Mouse (Mus musculus): Measurements from ENCODE around the gene Ndufv1. TPM values are rescaled to one million over a fixed set of nuclear protein-coding genes. Genes with fewer than 3 reads are reported as not detected.

Ndufv1 gene
- polyA plus RNA-seq, 1 experiment from 2014 or later = 199 TPM

DNA sequence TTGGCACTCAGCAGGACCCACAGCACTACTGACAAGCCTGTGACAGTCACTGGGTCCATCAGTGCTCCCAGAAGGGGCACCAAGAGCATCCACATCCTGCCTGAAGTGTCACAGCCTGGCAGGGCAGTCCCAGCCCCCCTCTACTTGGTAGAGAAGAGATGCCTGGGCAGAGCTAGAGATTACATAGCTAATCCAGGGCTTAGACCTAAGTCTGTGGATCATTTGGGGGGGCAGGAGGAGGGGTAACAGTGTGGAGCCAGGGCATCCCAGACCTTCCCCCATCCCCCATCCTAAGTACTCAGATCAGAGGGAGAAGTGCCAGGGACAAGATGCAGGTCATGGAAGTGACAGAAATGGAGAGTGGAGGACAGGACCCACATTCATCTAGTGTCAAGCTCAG lies 2.2 kb upstream of the Ndufv1 start:
- 0 out of 2 replicates have a peak overlapping the region, but pooled peaks have one; percentile 45 for H3K9ac ChIP-seq
- H3K4me3 ChIP-seq = no peak overlapping the region
- no peaks in the 10 kb centered on the region for H3K27me3 ChIP-seq
- peaks cover 14% of the 10 kb centered on the region for H3K4me1 ChIP-seq
- ATAC-seq (ENCODE audit: low FRiP score, low read depth) = no peak
- H3K27ac ChIP-seq = no peak overlapping the region
- no peaks in the 10 kb centered on the region for H3K9me3 ChIP-seq
- peaks cover 12% of the 10 kb centered on the region for H3K36me3 ChIP-seq
- no peak overlapping the region for H3K4me2 ChIP-seq (replicated peaks)

DNA sequence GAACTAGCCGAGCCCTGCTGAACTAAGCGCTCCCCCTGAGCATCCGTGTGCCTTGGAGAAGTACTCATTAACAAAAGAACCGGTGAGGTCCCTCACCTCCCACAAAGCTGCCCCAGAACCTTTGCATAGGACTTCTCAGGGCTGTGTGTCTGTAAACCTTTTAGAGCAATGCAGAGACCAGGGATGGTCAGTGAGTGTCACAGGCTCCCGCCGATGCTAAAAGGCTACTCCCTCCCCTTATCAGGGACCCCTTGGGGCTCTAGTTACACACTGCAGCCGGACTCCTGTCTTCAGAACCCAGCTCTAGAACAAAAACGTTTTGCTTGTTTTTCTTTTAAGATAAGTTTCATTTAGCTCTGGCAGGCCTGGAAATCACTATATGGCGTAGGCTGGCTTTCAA lies 460 bp upstream of the Ndufv1 start:
- Histone ChIP-seq H3K9me3 (no peaks in the 10 kb centered on the region), H3K4me2 (replicated peaks) (peak overlapping the region; percentile 62), H3K27me3 (no peaks in the 10 kb centered on the region), H3K27ac (no peak overlapping the region), H3K4me1 (peaks cover 6% of the 10 kb centered on the region), H3K9ac (peak overlapping the region; percentile 57), H3K36me3 (peaks cover 30% of the 10 kb centered on the region), H3K4me3 (peak overlapping the region; percentile 83)
- WGBS = 21% methylated on average over 9 of the region's 9 CpGs
- ATAC-seq (ENCODE audit: low FRiP score, low read depth) = no peak; the same call in none of the 2 replicates

DNA sequence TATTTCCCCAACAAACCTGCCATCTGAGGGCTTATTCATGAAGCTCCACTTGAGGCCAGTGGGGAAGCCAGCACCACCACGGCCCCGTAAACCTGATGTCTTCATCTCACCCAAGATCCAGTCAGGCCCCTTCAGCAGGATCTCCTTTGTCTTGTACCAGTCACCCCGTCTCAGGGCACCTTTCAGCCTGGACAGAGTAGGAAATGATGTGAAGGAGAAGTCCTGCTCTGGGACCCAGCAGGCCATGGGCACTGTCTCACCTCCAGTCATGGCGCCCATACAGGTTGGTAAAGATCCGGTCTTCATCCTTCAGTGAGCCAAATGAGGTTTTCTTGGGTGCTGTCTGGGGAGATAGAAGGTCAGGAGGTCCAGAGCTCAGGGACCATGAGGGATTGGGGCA lies 1.5 kb downstream of the Ndufv1 start:
- H3K4me1 ChIP-seq = peaks cover 6% of the 10 kb centered on the region
- H3K4me2 ChIP-seq (replicated peaks) = peak overlapping the region; percentile 81; the same call in 1 of the 2 replicates
- WGBS = 92% methylated on average over 5 of the region's 5 CpGs
- H3K9me3 ChIP-seq = no peaks in the 10 kb centered on the region
- peaks cover 50% of the 10 kb centered on the region for H3K36me3 ChIP-seq
- no peak for ATAC-seq (ENCODE audit: low FRiP score, low read depth)
- peak overlapping the region; percentile 7; the same call in 1 of the 2 replicates for H3K4me3 ChIP-seq
- no peaks in the 10 kb centered on the region for H3K27me3 ChIP-seq
- no peak overlapping the region for H3K9ac ChIP-seq
- no peak overlapping the region for H3K27ac ChIP-seq

DNA sequence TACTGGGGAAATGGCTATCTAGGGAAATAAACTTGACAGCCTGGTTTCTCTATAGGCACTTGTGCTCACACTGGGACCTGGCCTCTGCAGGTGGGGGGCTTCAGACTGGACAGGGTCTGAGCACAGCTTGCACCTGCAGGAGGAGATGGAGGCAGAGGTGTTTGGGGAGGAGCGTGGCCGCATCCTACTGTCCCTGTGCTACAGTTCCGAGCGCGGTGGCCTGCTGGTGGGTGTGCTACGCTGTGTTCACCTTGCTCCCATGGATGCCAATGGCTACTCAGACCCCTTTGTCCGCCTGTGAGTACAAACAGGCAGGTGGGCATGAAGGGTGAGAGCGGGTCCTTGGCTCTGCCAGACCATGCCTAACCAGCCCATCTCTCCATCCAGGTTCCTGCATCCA lies 6.6 kb downstream of the Ndufv1 start:
- ATAC-seq (ENCODE audit: low FRiP score, low read depth) = no peak
- Histone ChIP-seq H3K4me1 (peaks cover 9% of the 10 kb centered on the region), H3K9ac (no peak overlapping the region), H3K4me2 (replicated peaks) (no peak overlapping the region), H3K36me3 (peaks cover 59% of the 10 kb centered on the region), H3K4me3 (no peak overlapping the region), H3K9me3 (no peaks in the 10 kb centered on the region), H3K27me3 (no peaks in the 10 kb centered on the region), H3K27ac (no peak overlapping the region)
- WGBS = 99% methylated on average over 8 of the region's 8 CpGs

DNA sequence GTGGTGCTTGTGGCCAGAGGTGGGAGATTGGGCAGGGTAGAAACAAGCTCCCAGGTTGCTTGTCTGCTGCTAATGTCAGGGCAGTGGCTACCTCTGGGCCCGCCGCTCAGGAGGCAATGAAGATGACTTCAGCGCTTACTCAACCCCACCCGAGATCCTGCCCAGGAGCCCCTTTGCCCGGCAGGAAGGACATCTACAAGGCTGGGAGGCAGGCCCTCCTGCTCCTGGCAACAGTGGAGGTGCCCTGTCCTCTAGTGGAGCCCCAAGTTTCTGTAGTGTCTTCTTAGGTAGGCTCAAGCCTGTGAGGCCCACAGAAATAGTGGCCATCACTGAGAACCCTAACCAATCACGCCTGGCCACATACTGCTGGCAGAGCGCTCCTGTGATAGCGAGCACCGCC lies 7.5 kb downstream of the Ndufv1 start:
- no peak overlapping the region for H3K27ac ChIP-seq
- no peak overlapping the region for H3K4me3 ChIP-seq
- H3K4me1 ChIP-seq = peaks cover 11% of the 10 kb centered on the region
- no peaks in the 10 kb centered on the region for H3K9me3 ChIP-seq
- 88% methylated on average over 9 of the region's 9 CpGs for WGBS
- peaks cover 53% of the 10 kb centered on the region for H3K36me3 ChIP-seq
- no peak for ATAC-seq (ENCODE audit: low FRiP score, low read depth)
- no peaks in the 10 kb centered on the region for H3K27me3 ChIP-seq
- no peak overlapping the region for H3K9ac ChIP-seq
- no peak overlapping the region for H3K4me2 ChIP-seq (replicated peaks)

DNA sequence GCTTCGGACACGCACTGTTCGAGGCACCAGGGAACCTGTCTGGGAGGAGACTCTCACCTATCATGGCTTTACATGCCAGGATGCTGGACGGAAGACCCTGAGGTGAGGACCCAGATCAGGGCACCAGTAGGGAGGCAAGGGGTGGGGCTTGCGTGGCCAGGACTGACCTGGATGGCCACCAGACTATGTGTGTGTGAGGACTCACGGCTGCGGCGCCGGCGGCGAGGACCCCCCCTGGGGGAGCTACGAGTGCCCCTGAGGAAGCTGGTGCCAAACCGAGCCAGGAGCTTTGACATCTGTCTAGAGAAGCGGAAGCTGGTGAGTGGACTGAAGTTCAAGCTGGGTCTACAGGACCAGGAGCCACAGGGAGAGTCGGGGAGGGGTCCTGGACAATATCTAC lies 8.3 kb downstream of the Ndufv1 start:
- H3K9me3 ChIP-seq = no peaks in the 10 kb centered on the region
- peak overlapping the region; percentile 31; the same call in 1 of the 2 replicates for H3K9ac ChIP-seq
- H3K4me1 ChIP-seq = peaks cover 17% of the 10 kb centered on the region
- no peak overlapping the region for H3K27ac ChIP-seq
- no peak overlapping the region for H3K4me2 ChIP-seq (replicated peaks)
- no peak for ATAC-seq (ENCODE audit: low FRiP score, low read depth)
- H3K4me3 ChIP-seq = no peak overlapping the region
- WGBS = 87% methylated on average over 15 of the region's 15 CpGs
- H3K27me3 ChIP-seq = no peaks in the 10 kb centered on the region
- peaks cover 46% of the 10 kb centered on the region for H3K36me3 ChIP-seq

DNA sequence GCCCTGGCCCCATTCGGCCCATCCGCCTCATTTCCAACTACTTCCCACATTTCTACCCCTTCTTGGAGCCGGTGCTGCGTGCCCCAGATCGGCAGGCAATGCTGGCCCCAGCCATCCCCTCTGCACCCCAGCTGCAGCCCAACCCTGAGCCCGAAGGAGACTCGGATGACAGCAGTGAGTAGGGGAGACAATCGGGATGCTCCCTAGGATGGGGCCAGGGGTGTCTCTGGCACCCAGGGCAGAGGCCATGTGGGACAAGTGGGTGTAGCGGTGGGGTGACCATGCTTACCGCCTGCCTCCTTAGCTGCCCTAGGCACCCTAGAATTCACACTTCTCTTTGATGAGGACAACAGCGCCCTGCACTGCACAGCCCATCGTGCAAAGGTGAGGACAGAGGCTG lies 9.0 kb downstream of the Ndufv1 start:
- no peak for ATAC-seq (ENCODE audit: low FRiP score, low read depth)

DNA sequence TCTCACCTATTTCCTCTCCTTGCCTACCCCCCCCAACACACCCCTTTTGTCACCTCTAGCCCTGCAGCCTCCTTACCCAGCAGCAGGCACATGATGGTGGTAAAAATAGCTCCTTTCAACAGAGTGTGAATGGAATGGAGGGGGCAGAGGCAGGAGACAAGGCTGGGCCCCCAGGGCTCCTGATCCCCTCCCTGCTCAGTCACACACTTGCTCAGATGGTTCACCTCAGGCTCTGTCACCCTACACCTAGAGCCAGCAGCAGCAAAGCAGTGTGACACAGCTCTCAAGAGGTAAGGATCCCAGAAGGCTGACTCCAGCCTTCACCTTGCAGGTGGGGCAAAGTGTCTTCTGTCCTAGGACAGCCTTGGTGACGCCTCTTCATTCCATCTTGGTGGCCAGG lies 9.5 kb downstream of the Ndufv1 start, which contains the start of gene Doc2g:
TSS of gene Doc2g (plus strand) at position 202 of the 400 bp plus-strand sequence.
- H3K9ac ChIP-seq = peak within 1 kb of the TSS; percentile 31; the same call in 1 of the 2 replicates
- H3K27ac ChIP-seq = no peak within 1 kb of the TSS
- peaks cover 33% of the 10 kb centered on the region for H3K36me3 ChIP-seq
- no peak for ATAC-seq (ENCODE audit: low FRiP score, low read depth)
- 57% methylated on average over 1 of the region's 1 CpGs for WGBS
- no peak within 1 kb of the TSS for H3K4me2 ChIP-seq (replicated peaks)
- H3K4me1 ChIP-seq = peaks cover 17% of the 10 kb centered on the region
- no peak within 1 kb of the TSS for H3K4me3 ChIP-seq
- H3K9me3 ChIP-seq = no peaks in the 10 kb centered on the region
- H3K27me3 ChIP-seq = no peaks in the 10 kb centered on the region

More for the DNA sequence above, 9.0 kb downstream of the Ndufv1 start:
- peaks cover 17% of the 10 kb centered on the region for H3K4me1 ChIP-seq
- no peak overlapping the region for H3K4me2 ChIP-seq (replicated peaks)
- no peak overlapping the region for H3K27ac ChIP-seq
- no peaks in the 10 kb centered on the region for H3K27me3 ChIP-seq
- H3K4me3 ChIP-seq = no peak overlapping the region
- 0 out of 2 replicates have a peak overlapping the region, but pooled peaks have one; percentile 31 for H3K9ac ChIP-seq
- no peaks in the 10 kb centered on the region for H3K9me3 ChIP-seq
- H3K36me3 ChIP-seq = peaks cover 39% of the 10 kb centered on the region
- WGBS = 70% methylated on average over 12 of the region's 12 CpGs

DNA sequence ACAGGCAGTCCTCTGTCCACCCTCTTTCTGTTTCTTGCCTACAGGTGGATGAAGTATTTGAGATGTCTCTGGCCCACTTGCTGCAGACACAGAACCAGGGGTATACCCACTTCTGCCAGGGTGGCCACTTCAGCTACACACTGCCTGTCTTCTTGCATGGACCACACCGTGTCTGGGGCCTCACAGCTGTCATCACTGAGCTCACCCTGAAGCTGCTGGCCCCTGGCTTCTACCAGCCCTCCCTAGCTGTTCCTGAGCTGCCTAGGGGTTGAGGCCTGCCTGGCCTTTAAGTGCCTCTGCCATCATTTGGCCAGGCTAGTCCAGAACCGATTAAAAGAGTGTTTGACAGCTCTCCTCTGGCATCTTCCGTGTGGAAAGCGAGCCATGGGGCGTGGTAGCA lies 10.9 kb downstream of the Ndufv1 start:
- 85% methylated on average over 5 of the region's 5 CpGs for WGBS
- 0 out of 2 replicates have a peak overlapping the region, but pooled peaks have one; percentile 79 for H3K4me3 ChIP-seq

DNA sequence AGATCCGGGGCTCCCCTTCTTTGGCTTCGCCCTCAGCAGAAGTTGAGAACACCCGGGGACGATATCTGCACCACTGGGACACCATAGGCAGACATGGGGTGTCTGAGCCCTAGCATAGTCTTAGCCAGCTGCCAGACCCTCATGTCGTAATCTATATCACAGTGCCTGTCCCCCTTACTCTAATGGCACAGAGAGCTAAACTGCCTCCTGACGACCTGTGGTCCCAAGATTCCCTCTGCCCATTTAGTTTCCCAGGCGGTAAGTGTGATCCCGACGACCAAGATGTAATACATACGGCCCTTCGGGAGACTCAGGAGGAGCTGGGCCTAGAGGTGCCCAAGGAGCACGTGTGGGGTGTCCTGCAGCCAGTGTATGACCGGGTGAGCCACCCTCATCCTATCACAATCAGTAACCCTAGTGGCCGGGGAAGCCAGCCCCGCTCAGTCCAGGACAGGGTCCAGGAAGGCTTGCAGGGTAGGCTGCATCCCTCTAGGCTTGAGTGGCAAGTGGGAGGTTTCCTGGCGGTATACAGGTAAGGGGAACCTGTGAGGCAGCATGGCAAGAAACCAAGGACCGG lies 11.6 kb downstream of the Ndufv1 start:
- Histone ChIP-seq H3K36me3 (peaks cover 13% of the 10 kb centered on the region), H3K27ac (peak overlapping the region; percentile 97), H3K27me3 (no peaks in the 10 kb centered on the region), H3K9me3 (no peaks in the 10 kb centered on the region), H3K4me2 (replicated peaks) (peak overlapping the region; percentile 86), H3K4me1 (peaks cover 17% of the 10 kb centered on the region), H3K4me3 (peak overlapping the region; percentile 79), H3K9ac (peak overlapping the region; percentile 93)
- peak; percentile 4; the same call in 1 of the 2 replicates for ATAC-seq (ENCODE audit: low FRiP score, low read depth)
- WGBS = 14% methylated on average over 17 of the region's 17 CpGs

More for the DNA sequence above, 10.9 kb downstream of the Ndufv1 start:
- H3K9ac ChIP-seq = peak overlapping the region; percentile 93; the same call in 1 of the 2 replicates
- peaks cover 20% of the 10 kb centered on the region for H3K36me3 ChIP-seq
- H3K4me1 ChIP-seq = peaks cover 17% of the 10 kb centered on the region
- no peak overlapping the region for H3K27ac ChIP-seq
- H3K9me3 ChIP-seq = no peaks in the 10 kb centered on the region
- peak overlapping the region; percentile 86 for H3K4me2 ChIP-seq (replicated peaks)
- no peaks in the 10 kb centered on the region for H3K27me3 ChIP-seq
- ATAC-seq (ENCODE audit: low FRiP score, low read depth) = no peak

DNA sequence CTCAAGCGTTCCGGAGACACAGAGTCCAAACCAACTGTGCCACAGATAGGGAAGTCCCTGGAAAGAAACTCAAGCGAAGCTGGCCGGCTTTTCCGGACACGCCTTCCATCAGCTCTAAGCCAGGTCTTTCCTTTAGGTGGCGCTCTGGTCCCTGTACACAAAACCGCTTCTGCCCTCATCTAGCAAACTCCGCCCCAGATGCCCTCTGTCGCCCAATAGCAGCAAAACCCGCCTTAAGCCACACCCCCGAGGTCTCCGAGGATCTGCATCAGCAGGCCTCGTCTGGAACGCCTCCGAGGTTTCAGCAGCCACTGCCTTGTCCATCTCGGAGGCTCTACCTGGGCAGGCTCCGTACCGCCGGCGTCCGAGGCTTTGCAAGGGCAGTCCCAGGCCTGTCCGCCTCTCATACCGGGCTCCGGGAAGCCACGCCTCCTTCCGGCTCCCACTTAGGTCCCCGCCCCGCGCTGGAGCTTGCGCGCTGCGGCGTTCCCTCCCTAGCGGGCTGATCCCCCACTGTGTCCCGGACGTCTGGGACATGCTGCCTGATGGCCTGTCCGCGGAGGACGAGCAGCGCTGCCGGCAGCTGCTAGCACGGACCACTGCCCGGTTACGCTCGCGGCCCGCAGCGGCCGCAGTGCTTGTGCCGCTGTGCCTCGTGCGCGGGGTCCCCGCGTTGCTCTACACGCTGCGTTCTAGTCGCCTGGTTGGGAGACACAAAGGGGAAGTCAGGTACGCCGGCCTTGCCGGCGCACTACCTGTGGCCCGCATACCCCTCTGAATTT lies 12.3 kb downstream of the Ndufv1 start, which contains the start of the genes Nudt8 and Gm49405:
TSS of gene Nudt8 (plus strand) at position 462 of the 782 bp plus-strand sequence.
TSS of gene Gm49405 (plus strand) at position 508 of the 782 bp plus-strand sequence.
- Histone ChIP-seq H3K9me3 (no peaks in the 10 kb centered on the region), H3K36me3 (peaks cover 5% of the 10 kb centered on the region), H3K4me1 (peaks cover 17% of the 10 kb centered on the region), H3K4me3 (peak within 1 kb of the TSS; percentile 79), H3K27me3 (no peaks in the 10 kb centered on the region), H3K27ac (peak within 1 kb of the TSS; percentile 97), H3K4me2 (replicated peaks) (peak within 1 kb of the TSS; percentile 86), H3K9ac (peak within 1 kb of the TSS; percentile 93)
- under 1% methylated on average over 64 of the region's 64 CpGs for WGBS
- peak; percentile 90 for ATAC-seq (ENCODE audit: low FRiP score, low read depth)

DNA sequence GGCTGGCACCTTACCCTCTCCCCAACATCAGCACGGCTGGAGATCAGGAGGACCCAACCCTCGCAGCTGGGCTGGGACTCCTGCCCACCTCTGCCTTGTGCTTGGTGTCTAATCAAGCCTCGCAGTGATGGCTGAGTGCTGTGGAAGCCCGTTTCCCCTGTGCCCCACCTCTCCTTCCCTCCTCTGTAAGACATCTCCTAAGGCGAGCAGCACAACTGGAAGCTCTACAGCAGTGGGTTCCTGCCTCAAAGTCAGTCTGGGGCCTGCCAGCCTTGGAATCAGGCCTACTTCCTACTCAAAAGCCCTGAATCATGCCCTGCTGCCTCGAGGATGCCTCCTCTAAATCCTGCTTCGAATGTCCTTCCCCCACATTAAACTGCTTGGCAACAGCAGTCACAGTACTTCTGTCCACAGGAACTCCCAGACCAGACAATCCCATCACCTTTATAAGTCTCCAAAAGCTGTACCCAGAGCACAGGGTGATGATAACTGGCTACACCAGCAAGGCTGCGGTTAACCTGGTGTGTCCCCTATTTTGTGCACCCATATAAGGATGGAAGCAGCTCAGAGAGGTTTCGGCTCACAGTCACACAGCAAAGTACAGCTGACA lies 13.4 kb downstream of the Ndufv1 start:
- no peaks in the 10 kb centered on the region for H3K27me3 ChIP-seq
- ATAC-seq (ENCODE audit: low FRiP score, low read depth) = no peak
- peak overlapping the region; percentile 93; the same call in 1 of the 2 replicates for H3K9ac ChIP-seq

More for the DNA sequence above, 13.4 kb downstream of the Ndufv1 start:
- Histone ChIP-seq H3K9me3 (no peaks in the 10 kb centered on the region), H3K27ac (no peak overlapping the region), H3K4me1 (peaks cover 17% of the 10 kb centered on the region), H3K4me3 (peak overlapping the region; percentile 79), H3K36me3 (no peaks in the 10 kb centered on the region), H3K4me2 (replicated peaks) (peak overlapping the region; percentile 86)
- 89% methylated on average over 9 of the region's 9 CpGs for WGBS
